Comparison of ENCODE assay signal across 9 mouse cellular contexts in genomic region chr4:148922221-148922700, GRCm38 (mm10).
DNase-seq lines count a peak whose midpoint lies in the region; ATAC-seq and TF ChIP-seq lines count a peak whose summit lies in the region.
"Had no signal": no experiment of that assay in that cellular context is flagged by ENCODE, and none has a peak within 500 bp of the region (broad histone marks: within the 10 kb centered on the region; RNA-seq: fewer than 3 reads in every experiment).

No protein-coding gene starts in this region.

- no peaks in the 10 kb centered on the region for H3K36me3 ChIP-seq in ES-E14 (ENCODE audit: control insufficient read depth, insufficient read depth, low read length, poor library complexity, severe bottlenecking)
- no peaks in the 10 kb centered on the region for H3K36me3 ChIP-seq in intestine, embryonic 14.5 days (ENCODE audit: control insufficient read depth, insufficient read depth, low read length)
- no peaks in the 10 kb centered on the region for H3K36me3 ChIP-seq in liver, embryonic 15.5 days (replicated peaks)

- DNase-seq in adrenal gland, postnatal 14 days = peak; percentile 47
- DNase-seq in adrenal gland, postnatal 25 days = no peak
- DNase-seq in ES-E14 (ENCODE audit: low read depth, low spot score) = no peak
- no peak for DNase-seq in intestine, embryonic 14.5 days (ENCODE audit: low spot score)
- DNase-seq in frontal cortex, postnatal 36 days (ENCODE audit: low spot score in 2 of 2) = no peak
- DNase-seq in layer of hippocampus, postnatal 14 days (ENCODE audit: low spot score in 2 of 2) = no peak
- DNase-seq: adrenal gland, adult 8-10 months had no signal

- ATAC-seq in intestine, embryonic 14.5 days (replicated peaks; ENCODE audit: low FRiP score, low TSS enrichment, low read depth) = peak; percentile 17; the same call in 1 of the 2 replicates
- ATAC-seq in liver, embryonic 15.5 days (ENCODE audit: insufficient read depth) = no peak
- ATAC-seq in erythroid progenitor cell, adult 5-6 weeks (replicated peaks; ENCODE audit: low FRiP score, poor library complexity, severe bottlenecking) = no peak

- no peak overlapping the region for H3K9ac ChIP-seq in ES-E14 (ENCODE audit: insufficient read depth, low read depth, low read length, poor library complexity, severe bottlenecking)
- no peak overlapping the region for H3K9ac ChIP-seq in intestine, embryonic 14.5 days (ENCODE audit: low read length)
- H3K9ac ChIP-seq in liver, embryonic 15.5 days = no peak overlapping the region

- WGBS in intestine, embryonic 14.5 days = 7% methylated on average over 16 of the region's 16 CpGs
- 29% methylated on average over 16 of the region's 16 CpGs for WGBS in liver, embryonic 15.5 days (ENCODE audit: insufficient replicate concordance)

- in situ Hi-C loops in ES-E14 (cut with MboI; ENCODE audit: low sequenced_read_pairs in 2 of 2, unreplicated experiment in 2 of 2) = no loop called here

- peak overlapping the region; percentile 19 to 31 for H3K4me3 ChIP-seq in ES-E14 (ENCODE audit: insufficient read depth in 1 of 2, low read depth in 1 of 2, low read length in 2 of 2, poor library complexity in 1 of 2, severe bottlenecking in 1 of 2)
- 0 out of 2 replicates have a peak overlapping the region, but pooled peaks have one; percentile 3 for H3K4me3 ChIP-seq in intestine, embryonic 14.5 days (ENCODE audit: low read depth, low read length)
- no peak overlapping the region for H3K4me3 ChIP-seq in liver, embryonic 15.5 days (replicated peaks)

- peaks cover 6 to 26% of the 10 kb centered on the region in 2 experiments for H3K4me1 ChIP-seq in ES-E14 (ENCODE audit: control insufficient read depth in 2 of 2, insufficient read depth in 2 of 2, low read length in 2 of 2, poor library complexity in 1 of 2)
- H3K4me1 ChIP-seq in intestine, embryonic 14.5 days (replicated peaks; ENCODE audit: control insufficient read depth, insufficient read depth, low read length) = peaks cover 83% of the 10 kb centered on the region
- peaks cover 18% of the 10 kb centered on the region; the same call in 1 of the 2 replicates for H3K4me1 ChIP-seq in liver, embryonic 15.5 days (replicated peaks)

- 0 out of 2 replicates have a peak overlapping the region, but pooled peaks have one; percentile 19 for H3K27ac ChIP-seq in ES-E14 (ENCODE audit: insufficient read depth, low read depth, low read length, poor library complexity, severe bottlenecking)
- no peak overlapping the region for H3K27ac ChIP-seq in intestine, embryonic 14.5 days (ENCODE audit: low read depth)
- H3K27ac ChIP-seq in liver, embryonic 15.5 days (replicated peaks) = no peak overlapping the region

- H3K4me2 ChIP-seq in intestine, embryonic 14.5 days (ENCODE audit: low read length) = peak overlapping the region; percentile 38
- H3K4me2 ChIP-seq in liver, embryonic 15.5 days = peak overlapping the region; percentile 20; the same call in 1 of the 2 replicates

- no peaks in the 10 kb centered on the region for H3K9me3 ChIP-seq in ES-E14 (ENCODE audit: control insufficient read depth, insufficient read depth, low read depth, low read length)
- H3K9me3 ChIP-seq in intestine, embryonic 14.5 days (ENCODE audit: control insufficient read depth, low read length) = no peaks in the 10 kb centered on the region
- H3K9me3 ChIP-seq in liver, embryonic 15.5 days (replicated peaks) = no peaks in the 10 kb centered on the region

- H3K27me3 ChIP-seq in intestine, embryonic 14.5 days (replicated peaks; ENCODE audit: control insufficient read depth, insufficient read depth, low read length) = no peaks in the 10 kb centered on the region
- peaks cover 43% of the 10 kb centered on the region for H3K27me3 ChIP-seq in liver, embryonic 15.5 days

TF ChIP-seq in ES-E14, 5 proteins besides CTCF, POLR2A, EP300 and RAD21:
- TF ChIP-seq ZC3H11A (IDR thresholded peaks at IDR 0.05; ENCODE audit: borderline replicate concordance, low read depth, low read length) (no peak), ZNF384 (IDR thresholded peaks at IDR 0.05; ENCODE audit: low read depth, low read length) (no peak), MAFK (IDR thresholded peaks at IDR 0.05; ENCODE audit: insufficient read depth, low read depth, low read length) (no peak), CHD2 (IDR thresholded peaks at IDR 0.05; ENCODE audit: low read depth, low read length) (no peak), HCFC1 (IDR thresholded peaks at IDR 0.05; ENCODE audit: borderline replicate concordance, insufficient read depth, low read length) (no peak)
